Mouse (Mus musculus) lung, adult 10 weeks (tissue): Measurements from ENCODE around the gene Vmn1r121. TPM values are rescaled to one million over a fixed set of nuclear protein-coding genes. Genes with fewer than 3 reads are reported as not detected.

Experiments
- polyA plus RNA-seq: library from polyadenylated mRNA; stranded (reverse); fragments of 350-450 nt; fragmentation: Illumina TruSeq; extraction: RNeasy Lipid Tissue Mini Kit (QIAGEN cat#74804); gene quantifications from one replicate; pipeline ENCODE4 v1.2.3, GENCODE M21; 2014; ENCODE audit warnings: low read depth, low replicate concordance; ENCODE audit not compliant: insufficient read depth

Vmn1r121 gene
- polyA plus RNA-seq = not detected

GRCm38 (mm10) chr7:21098413-21098812 is at the start of gene Vmn1r121:
Gene Vmn1r121 (minus strand): TSS chr7:21098513.

GRCm38 (mm10) chr7:21134028-21134427 is 35.7 kb upstream of the Vmn1r121 start, which contains the start of gene Vmn1r122:
Gene Vmn1r122 (minus strand): TSS chr7:21134128.

GRCm38 (mm10) chr7:21053684-21054083 is 44.6 kb downstream of the Vmn1r121 start, which contains the start of gene Vmn1r120:
Gene Vmn1r120 (minus strand): TSS chr7:21053784.

Other genes with a start within 250 kb of the Vmn1r121 start
- not detected for gene Vmn1r116, start 226.3 kb downstream of the Vmn1r121 start, polyA plus RNA-seq
- not detected for gene Vmn1r117, start 214.4 kb downstream of the Vmn1r121 start, polyA plus RNA-seq
- not detected for gene Vmn1r118, start 186.2 kb downstream of the Vmn1r121 start, polyA plus RNA-seq
- not detected for gene Vmn1r119, start 86.1 kb downstream of the Vmn1r121 start, polyA plus RNA-seq
- gene Vmn1r120, start 44.7 kb downstream of the Vmn1r121 start, polyA plus RNA-seq = not detected
- not detected for gene Vmn1r122, start 35.6 kb upstream of the Vmn1r121 start, polyA plus RNA-seq
- not detected for gene Vmn1r123, start 63.7 kb upstream of the Vmn1r121 start, polyA plus RNA-seq
- not detected for gene Gm5157, start 91.9 kb upstream of the Vmn1r121 start, polyA plus RNA-seq
- gene Vmn1r124, start 162.1 kb upstream of the Vmn1r121 start, polyA plus RNA-seq = not detected
- gene Vmn1r125, start 173.7 kb upstream of the Vmn1r121 start, polyA plus RNA-seq = not detected
- not detected for gene Vmn1r126, start 203.0 kb upstream of the Vmn1r121 start, polyA plus RNA-seq
- not detected for gene Vmn1r127, start 221.3 kb upstream of the Vmn1r121 start, polyA plus RNA-seq